Mouse (Mus musculus) megakaryocyte, embryonic 14.5 days (primary cell): ENCODE measurements around the gene Ulk3. TPM values are rescaled to one million over a fixed set of nuclear protein-coding genes. Genes with fewer than 3 reads are reported as not detected.
A peak's percentile ranks its signal among the peaks of the same experiment; 100 is the strongest.

Source experiments
- H3K27me3 ChIP-seq: replicated peaks from 2 replicates; pipeline ENCODE3; 2012; ENCODE audit warnings: inconsistent platforms
- H3K36me3 ChIP-seq: replicated peaks from 2 replicates; pipeline ENCODE3; 2012; ENCODE audit warnings: low read length, inconsistent platforms, mixed read lengths
- H3K4me1 ChIP-seq: 2 replicates; pipeline ENCODE4 v1.6.1; 2012; ENCODE audit warnings: inconsistent platforms
- H3K4me3 ChIP-seq: replicated peaks from 2 replicates; pipeline ENCODE3; 2012; ENCODE audit warnings: moderate library complexity, mild to moderate bottlenecking, inconsistent platforms
- H3K9me3 ChIP-seq: 2 replicates; pipeline ENCODE4 v1.6.1; 2012; ENCODE audit warnings: inconsistent platforms
- FLI1 ChIP-seq: IDR thresholded peaks from 2 replicates; pipeline ENCODE4 v1.6.1; 2012; ENCODE audit warnings: low read length, inconsistent platforms, mixed read lengths
- GATA1 ChIP-seq: IDR thresholded peaks from 3 replicates; pipeline ENCODE4 v1.6.1; 2012; ENCODE audit warnings: mixed read lengths, low read length, inconsistent platforms, borderline replicate concordance
- polyA plus RNA-seq: library from polyadenylated mRNA; stranded (reverse); fragments of >175 nt; gene quantifications from 2 replicates; pipeline ENCODE4 v1.2.3, GENCODE M21; 2012; ENCODE audit warnings: low replicate concordance; ENCODE audit not compliant: insufficient read depth

The Ulk3 gene
- polyA plus RNA-seq, 1 experiment: 3.3 TPM

DNA sequence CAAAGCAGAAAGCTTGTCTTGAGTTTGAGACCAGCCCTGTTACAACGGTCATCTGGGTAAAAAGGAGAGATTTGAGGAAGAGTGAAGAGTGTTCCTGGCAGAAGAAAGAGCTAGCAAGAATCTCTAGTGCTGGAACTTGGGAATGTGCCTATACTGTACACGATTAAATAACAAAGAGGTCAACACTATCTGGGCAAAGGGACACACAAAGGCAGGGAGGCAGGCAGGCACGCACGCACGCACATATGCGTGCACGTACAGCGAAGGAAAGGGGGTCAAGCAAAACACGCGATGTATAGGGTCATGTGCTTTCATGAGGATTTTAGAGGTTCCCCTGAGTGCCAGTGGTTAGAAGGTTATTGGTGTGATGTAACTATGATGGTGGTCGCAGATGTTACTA, 36.1 kb upstream of the Ulk3 start:
- Histone ChIP-seq H3K4me3 (peak overlapping the region; percentile 94), H3K9me3 (no peaks in the 10 kb centered on the region), H3K36me3 (peaks cover 33% of the 10 kb centered on the region), H3K27me3 (no peaks in the 10 kb centered on the region), H3K4me1 (peaks cover 85% of the 10 kb centered on the region)
- TF ChIP-seq FLI1 (no peak), GATA1 (no peak)

DNA sequence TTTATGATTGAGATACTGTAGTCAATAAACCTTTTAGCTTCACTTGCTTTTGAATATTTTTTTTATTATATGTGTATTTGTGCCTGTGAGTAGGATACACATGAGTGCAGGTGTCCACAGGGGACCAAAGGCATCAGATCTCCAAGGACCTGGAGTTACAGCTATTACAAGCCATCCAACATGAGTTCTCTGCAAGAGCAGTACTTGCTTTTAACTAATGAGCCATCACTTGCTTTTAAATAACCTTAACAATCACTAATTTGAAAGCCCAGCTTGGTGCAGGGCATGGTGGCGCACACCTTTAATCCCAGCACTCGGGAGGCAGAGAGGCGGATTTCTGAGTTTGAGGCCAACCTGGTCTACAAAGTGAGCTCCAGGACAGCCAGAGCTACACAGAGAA, 34.5 kb upstream of the Ulk3 start:
- Histone ChIP-seq H3K4me3 (no peak overlapping the region), H3K27me3 (no peaks in the 10 kb centered on the region), H3K9me3 (no peaks in the 10 kb centered on the region), H3K36me3 (peaks cover 17% of the 10 kb centered on the region), H3K4me1 (peaks cover 85% of the 10 kb centered on the region)
- TF ChIP-seq FLI1 (no peak), GATA1 (no peak)

DNA sequence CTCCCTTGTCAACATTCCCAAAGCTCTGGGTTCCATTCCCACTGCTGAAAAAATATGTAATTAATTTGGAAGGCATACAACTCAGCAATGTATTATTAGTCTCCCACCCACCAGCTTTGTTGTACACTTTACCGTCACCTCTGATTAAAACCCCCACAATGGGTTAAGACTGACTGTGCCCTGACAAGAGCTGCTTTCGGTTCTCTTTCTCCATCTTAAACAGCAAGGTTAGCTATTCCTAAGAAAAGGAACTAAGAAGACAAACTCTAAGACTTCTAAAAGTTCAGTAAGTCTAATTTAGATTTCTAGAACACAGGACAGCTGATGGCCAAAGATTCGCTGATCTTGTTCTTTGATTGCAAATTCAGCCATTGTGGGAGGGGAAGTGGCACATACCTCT, 32.0 kb upstream of the Ulk3 start:
- Histone ChIP-seq H3K36me3 (peaks cover 4% of the 10 kb centered on the region), H3K4me1 (peaks cover 74% of the 10 kb centered on the region), H3K27me3 (no peaks in the 10 kb centered on the region), H3K9me3 (no peaks in the 10 kb centered on the region), H3K4me3 (no peak overlapping the region)
- TF ChIP-seq GATA1: no peak
- no peak for TF ChIP-seq FLI1

DNA sequence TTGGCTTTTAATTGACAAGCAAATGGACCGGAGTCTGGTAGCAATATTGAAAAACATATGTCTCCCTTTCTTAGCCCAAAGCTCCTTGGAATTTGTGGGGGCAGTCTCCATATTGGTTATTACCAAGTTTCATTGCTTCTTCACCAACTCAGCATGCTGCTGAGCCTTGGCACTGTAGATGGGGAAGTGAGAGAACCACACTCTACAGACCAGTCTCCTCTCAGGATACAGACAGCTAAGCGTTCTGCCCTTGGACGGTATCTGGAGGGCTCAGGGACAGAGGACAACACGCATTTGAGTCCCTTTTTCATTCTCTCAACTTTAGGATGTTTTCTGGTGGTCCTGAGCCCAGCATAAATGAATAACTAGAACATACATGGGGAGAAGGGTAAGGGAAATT, 30.6 kb upstream of the Ulk3 start:
- peaks cover 5% of the 10 kb centered on the region for H3K36me3 ChIP-seq
- no peaks in the 10 kb centered on the region for H3K27me3 ChIP-seq
- H3K4me1 ChIP-seq: peaks cover 74% of the 10 kb centered on the region
- TF ChIP-seq FLI1 (no peak), GATA1 (no peak)
- H3K4me3 ChIP-seq: no peak overlapping the region
- H3K9me3 ChIP-seq: no peaks in the 10 kb centered on the region

DNA sequence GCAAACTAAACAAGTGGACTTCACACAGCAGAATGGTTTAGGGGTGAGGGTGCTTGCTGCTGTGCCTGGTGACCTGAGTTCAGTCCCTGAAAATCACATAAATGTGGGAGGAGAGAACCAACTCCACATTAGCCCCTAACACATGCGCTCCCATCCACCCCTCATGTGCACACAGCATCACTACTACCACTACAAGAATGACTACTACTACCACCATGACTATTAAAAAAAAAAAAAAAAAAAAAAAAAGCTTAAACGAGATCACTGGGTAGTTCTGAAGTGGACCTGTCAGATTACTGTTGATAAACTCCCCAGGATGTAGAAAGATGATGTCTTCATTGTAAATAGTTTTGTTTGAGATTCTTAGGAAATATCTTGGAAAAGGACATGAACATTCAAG, 29.7 kb upstream of the Ulk3 start:
- Histone ChIP-seq H3K4me1 (peaks cover 74% of the 10 kb centered on the region), H3K36me3 (peaks cover 10% of the 10 kb centered on the region), H3K4me3 (no peak overlapping the region), H3K27me3 (no peaks in the 10 kb centered on the region), H3K9me3 (no peaks in the 10 kb centered on the region)
- TF ChIP-seq GATA1 (no peak), FLI1 (no peak)

DNA sequence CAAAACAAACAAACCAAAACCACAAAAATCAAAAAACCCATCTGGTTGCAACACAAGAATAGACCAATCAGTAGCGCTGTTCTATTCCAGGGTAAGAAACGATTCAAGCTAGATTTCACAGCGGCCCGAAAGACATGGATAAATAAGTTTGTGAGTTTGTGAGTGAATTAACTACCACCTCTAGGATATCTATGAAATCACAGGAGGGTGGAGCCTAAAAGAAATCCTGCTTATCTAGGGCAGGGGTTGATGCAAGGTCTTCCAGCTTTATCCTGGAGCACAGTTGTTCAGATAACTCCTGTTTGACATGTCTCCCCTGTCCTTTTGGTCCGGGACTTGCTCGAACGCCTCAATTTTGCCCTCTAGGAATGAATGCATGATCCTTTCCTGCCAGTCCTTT, 29.0 kb upstream of the Ulk3 start:
- TF ChIP-seq GATA1 (no peak), FLI1 (no peak)
- peaks cover 78% of the 10 kb centered on the region for H3K4me1 ChIP-seq
- peak overlapping the region; percentile 94 for H3K4me3 ChIP-seq
- H3K9me3 ChIP-seq: no peaks in the 10 kb centered on the region
- H3K36me3 ChIP-seq: peaks cover 17% of the 10 kb centered on the region
- no peaks in the 10 kb centered on the region for H3K27me3 ChIP-seq

DNA sequence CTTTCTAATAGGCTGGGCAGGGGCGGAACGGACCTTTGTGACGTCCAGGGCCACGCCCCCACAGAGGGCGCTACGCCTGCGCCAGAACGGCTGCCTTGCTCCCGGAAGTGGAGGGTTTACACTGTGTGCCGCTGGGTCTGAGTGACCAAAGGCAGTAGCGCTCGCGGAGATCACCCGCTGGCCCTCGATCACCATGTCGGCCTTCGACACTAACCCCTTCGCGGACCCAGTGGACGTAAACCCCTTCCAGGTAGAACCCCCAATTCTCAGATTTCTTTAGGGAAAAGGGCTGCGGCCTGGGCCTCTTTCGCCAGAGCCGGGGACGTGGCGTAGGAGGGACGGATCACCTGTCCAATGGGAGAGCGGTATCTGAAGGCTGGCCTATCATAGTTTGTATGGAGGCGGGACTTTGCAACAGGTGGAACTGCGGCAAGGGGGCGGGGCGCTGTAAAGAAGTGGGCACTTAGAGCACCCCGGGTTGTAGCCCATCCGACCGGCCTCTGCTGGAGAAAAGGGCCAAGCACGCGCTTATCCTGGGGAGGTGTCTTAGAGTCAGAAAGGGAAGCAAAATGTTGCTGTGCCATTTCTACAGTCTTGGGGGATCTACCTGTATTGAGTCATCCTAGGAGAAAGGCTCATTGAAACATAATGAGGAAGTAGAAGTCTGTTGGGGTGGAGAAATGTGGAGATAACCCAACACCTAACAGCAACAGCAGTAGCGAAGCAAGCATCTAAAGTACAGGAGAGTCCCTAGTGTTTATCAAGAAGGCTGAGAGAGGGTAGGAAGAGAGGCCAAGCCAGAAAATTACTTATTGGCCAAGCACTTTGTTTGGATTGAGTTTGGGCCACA, 28.2 kb upstream of the Ulk3 start, which contains the start of gene Scamp2:
Gene Scamp2 (plus strand): TSS at position 83 of the 850 bp plus-strand sequence.
- Histone ChIP-seq H3K4me3 (peak within 1 kb of the TSS; percentile 94), H3K4me1 (peaks cover 81% of the 10 kb centered on the region), H3K9me3 (no peaks in the 10 kb centered on the region), H3K36me3 (peaks cover 25% of the 10 kb centered on the region), H3K27me3 (no peaks in the 10 kb centered on the region)
- TF ChIP-seq FLI1 (no peak), GATA1 (no peak)

DNA sequence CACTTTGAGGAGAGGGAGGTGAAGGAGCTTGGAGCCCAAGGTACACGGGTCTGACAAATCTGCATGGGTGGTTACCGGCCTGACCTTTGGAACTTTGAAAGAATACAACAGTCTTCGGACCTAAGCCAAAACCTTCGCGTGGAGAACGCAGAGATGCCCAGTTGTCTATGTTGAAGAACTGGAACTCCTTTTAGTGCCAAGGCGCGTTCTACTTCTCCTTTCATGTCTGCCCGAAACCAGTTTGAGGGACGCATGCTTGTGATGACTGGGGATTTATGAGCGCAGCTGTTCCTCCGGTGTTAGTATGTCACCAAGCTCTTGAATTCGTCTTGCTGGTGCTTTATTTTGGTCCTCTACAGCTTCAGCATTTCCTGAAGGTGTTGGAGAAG, 27.5 kb upstream of the Ulk3 start:
- no peak for TF ChIP-seq FLI1
- TF ChIP-seq GATA1: no peak
- peaks cover 87% of the 10 kb centered on the region for H3K4me1 ChIP-seq
- no peaks in the 10 kb centered on the region for H3K27me3 ChIP-seq
- H3K36me3 ChIP-seq: peaks cover 31% of the 10 kb centered on the region
- H3K4me3 ChIP-seq: peak overlapping the region; percentile 94
- H3K9me3 ChIP-seq: no peaks in the 10 kb centered on the region

DNA sequence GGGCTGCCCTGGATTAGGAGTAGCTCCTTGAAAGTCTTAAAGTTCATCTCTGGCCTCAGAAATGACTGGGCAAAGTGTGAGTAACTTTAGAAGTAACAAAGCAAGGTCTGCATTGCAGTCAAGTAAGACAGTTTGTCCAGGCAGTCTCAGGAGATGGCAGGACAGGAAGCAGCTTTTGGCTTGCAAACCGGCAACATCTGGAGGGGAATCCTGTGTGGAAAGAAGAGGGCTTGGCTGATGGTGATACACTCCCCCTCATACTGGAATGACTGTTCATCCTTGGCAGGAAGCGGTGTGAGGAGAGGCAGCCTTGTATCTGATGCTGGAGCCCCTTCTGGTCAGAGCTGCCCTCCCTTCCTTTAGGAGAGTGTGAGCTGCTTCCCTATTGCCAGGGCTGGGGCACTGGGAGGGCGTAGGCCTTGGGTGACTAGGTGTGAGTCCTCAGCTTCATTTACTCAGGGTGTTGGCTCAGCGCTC, 26.3 kb upstream of the Ulk3 start:
- peak overlapping the region; percentile 94 for H3K4me3 ChIP-seq
- no peaks in the 10 kb centered on the region for H3K27me3 ChIP-seq
- peak; percentile 98 for TF ChIP-seq GATA1
- peak; percentile 90 for TF ChIP-seq FLI1
- peaks cover 43% of the 10 kb centered on the region for H3K36me3 ChIP-seq
- peaks cover 87% of the 10 kb centered on the region for H3K4me1 ChIP-seq
- no peaks in the 10 kb centered on the region for H3K9me3 ChIP-seq

DNA sequence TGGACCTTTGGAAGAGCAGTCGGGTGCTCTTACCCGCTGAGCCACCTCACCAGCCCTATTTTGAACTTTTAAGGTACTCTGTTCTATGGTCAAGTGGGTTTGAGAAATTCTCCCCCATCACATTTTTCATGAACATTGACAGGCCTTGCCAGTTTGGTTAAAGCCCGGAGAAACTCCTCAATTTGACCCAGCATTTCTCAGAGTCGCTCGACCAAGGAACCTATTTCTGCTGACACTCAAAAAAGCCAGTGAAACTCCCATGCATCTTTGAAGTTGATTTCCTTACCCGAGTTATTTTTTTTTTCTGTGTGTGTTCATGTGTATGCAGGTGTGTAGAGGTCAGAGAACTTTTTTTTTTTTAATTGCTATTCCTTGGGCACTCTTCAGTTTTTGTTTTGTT, 24.6 kb upstream of the Ulk3 start:
- Histone ChIP-seq H3K27me3 (no peaks in the 10 kb centered on the region), H3K4me3 (no peak overlapping the region), H3K4me1 (peaks cover 88% of the 10 kb centered on the region), H3K36me3 (peaks cover 60% of the 10 kb centered on the region), H3K9me3 (no peaks in the 10 kb centered on the region)
- no peak for TF ChIP-seq FLI1
- no peak for TF ChIP-seq GATA1

DNA sequence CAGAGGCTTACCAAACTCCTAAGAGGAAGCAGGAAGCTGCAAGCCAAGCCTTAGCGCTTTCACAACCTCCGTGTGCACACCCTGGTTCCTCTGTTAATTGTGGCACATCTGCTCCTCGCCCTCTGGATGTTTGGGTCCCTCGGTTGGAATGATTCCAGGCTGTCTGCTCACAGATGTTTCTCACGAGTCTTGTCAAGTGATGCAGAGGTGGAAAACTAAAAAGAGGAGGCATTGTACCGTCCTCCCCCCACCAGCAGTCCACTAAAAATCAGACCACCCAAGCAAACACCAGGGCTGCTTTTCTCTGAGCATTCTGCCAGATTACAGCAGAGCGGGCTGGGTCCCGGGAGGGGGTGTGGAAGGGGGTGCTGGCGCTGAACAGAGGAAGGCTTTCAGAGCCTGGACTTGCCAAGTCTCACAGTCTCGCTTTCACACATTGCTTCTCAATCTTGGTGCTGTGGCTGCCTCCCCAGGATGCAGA, 23.5 kb upstream of the Ulk3 start:
- H3K4me3 ChIP-seq: peak overlapping the region; percentile 56
- H3K36me3 ChIP-seq: peaks cover 70% of the 10 kb centered on the region
- no peaks in the 10 kb centered on the region for H3K9me3 ChIP-seq
- H3K27me3 ChIP-seq: no peaks in the 10 kb centered on the region
- TF ChIP-seq GATA1 (no peak), FLI1 (no peak)
- peaks cover 91% of the 10 kb centered on the region for H3K4me1 ChIP-seq
